In genomic region chr5:24328813-24329211, GRCm38 (mm10) we compare ENCODE assay signal across 9 mouse cellular contexts. TPM values are rescaled to one million over a fixed set of nuclear protein-coding genes. Genes with fewer than 3 reads are reported as not detected.
A peak's percentile ranks its signal among the peaks of the same experiment; 100 is the strongest.
DNase-seq lines count a peak whose midpoint lies in the region; ATAC-seq lines count a peak whose summit lies in the region.
"Had no signal": no experiment of that assay in that cellular context is flagged by ENCODE, and none has a peak within 500 bp of the region (broad histone marks: within the 10 kb centered on the region; RNA-seq: fewer than 3 reads in every experiment).

No protein-coding gene starts in this region.

- H3K9ac ChIP-seq in embryonic facial prominence, embryonic 15.5 days: peak overlapping the region; percentile 26; the same call in 1 of the 2 replicates
- H3K9ac ChIP-seq in intestine, embryonic 15.5 days: peak overlapping the region; percentile 51
- H3K9ac ChIP-seq in neural tube, embryonic 14.5 days (replicated peaks; ENCODE audit: low read depth, low read length): peak overlapping the region; percentile 48

- peaks cover 19% of the 10 kb centered on the region for H3K4me1 ChIP-seq in embryonic facial prominence, embryonic 15.5 days
- H3K4me1 ChIP-seq in intestine, embryonic 15.5 days (replicated peaks): peaks cover 19% of the 10 kb centered on the region
- peaks cover 20% of the 10 kb centered on the region for H3K4me1 ChIP-seq in neural tube, embryonic 14.5 days (ENCODE audit: control insufficient read depth, insufficient read depth, low read length)

- peak; percentile 81 for DNase-seq in left cerebral cortex, postnatal 4 days
- no peak for DNase-seq in left cerebral cortex, postnatal 10 days (ENCODE audit: extremely low spot score in 1 of 2, low spot score in 2 of 2)
- no peak for DNase-seq in urinary bladder, postnatal 14 days (ENCODE audit: low spot score)
- DNase-seq in spleen, postnatal 36 days (ENCODE audit: low spot score in 2 of 2): no peak
- no peak for DNase-seq in lung, postnatal 25 days (ENCODE audit: low spot score)

- no peaks in the 10 kb centered on the region for H3K36me3 ChIP-seq in embryonic facial prominence, embryonic 15.5 days
- no peaks in the 10 kb centered on the region for H3K36me3 ChIP-seq in intestine, embryonic 15.5 days
- peaks cover 14% of the 10 kb centered on the region for H3K36me3 ChIP-seq in neural tube, embryonic 14.5 days (ENCODE audit: control insufficient read depth, insufficient read depth, low read length)

- H3K27ac ChIP-seq in embryonic facial prominence, embryonic 15.5 days (replicated peaks): no peak overlapping the region
- peak overlapping the region; percentile 76 for H3K27ac ChIP-seq in intestine, embryonic 15.5 days
- peak overlapping the region; percentile 74 for H3K27ac ChIP-seq in neural tube, embryonic 14.5 days (ENCODE audit: low read depth, low read length)

- peak overlapping the region; percentile 22 for H3K4me3 ChIP-seq in embryonic facial prominence, embryonic 15.5 days (replicated peaks)
- H3K4me3 ChIP-seq in intestine, embryonic 15.5 days (replicated peaks): peak overlapping the region; percentile 29
- H3K4me3 ChIP-seq in neural tube, embryonic 14.5 days (ENCODE audit: low read depth, low read length): peak overlapping the region; percentile 20; the same call in 1 of the 2 replicates

- intact Hi-C loops in left cerebral cortex, postnatal 4 days (cut with DNase I): no loop called here
- intact Hi-C loops in left cerebral cortex, postnatal 10 days (cut with DNase I): no loop called here

- 65% methylated on average over 6 of the region's 6 CpGs for WGBS in embryonic facial prominence, embryonic 15.5 days
- WGBS in intestine, embryonic 15.5 days: 64% methylated on average over 6 of the region's 6 CpGs
- WGBS in neural tube, embryonic 14.5 days: 53% methylated on average over 6 of the region's 6 CpGs

- 0 out of 2 replicates have a peak, but pooled peaks have one; percentile 5 for ATAC-seq in embryonic facial prominence, embryonic 15.5 days (ENCODE audit: insufficient number of reproducible peaks, low FRiP score, low TSS enrichment, low read depth)
- no peak for ATAC-seq in intestine, embryonic 15.5 days
- ATAC-seq in neural tube, embryonic 14.5 days (ENCODE audit: low read depth): no peak

- H3K27me3 ChIP-seq in embryonic facial prominence, embryonic 15.5 days: peaks cover 9% of the 10 kb centered on the region
- 0 out of 2 replicates have a peak, but pooled peaks cover 2% of the 10 kb centered on the region for H3K27me3 ChIP-seq in intestine, embryonic 15.5 days (replicated peaks)
- H3K27me3 ChIP-seq in neural tube, embryonic 14.5 days (ENCODE audit: control insufficient read depth, insufficient read depth, low read length): no peaks in the 10 kb centered on the region

- H3K9me3 ChIP-seq in embryonic facial prominence, embryonic 15.5 days (replicated peaks): no peaks in the 10 kb centered on the region
- no peaks in the 10 kb centered on the region for H3K9me3 ChIP-seq in intestine, embryonic 15.5 days
- no peaks in the 10 kb centered on the region for H3K9me3 ChIP-seq in neural tube, embryonic 14.5 days (ENCODE audit: control insufficient read depth, low read length)
- H3K9me3 ChIP-seq: G1E had no signal

- peak overlapping the region; percentile 51 for H3K4me2 ChIP-seq in embryonic facial prominence, embryonic 15.5 days (replicated peaks)
- peak overlapping the region; percentile 72 for H3K4me2 ChIP-seq in intestine, embryonic 15.5 days (replicated peaks)
- H3K4me2 ChIP-seq in neural tube, embryonic 14.5 days (ENCODE audit: low read depth, low read length): peak overlapping the region; percentile 52

RNA-seq across cellular contexts. Expression of gene Kcnh2, which starts 22.6 kb away (rescaled TPM):
- 10 to 100 TPM; 16.4 to 21.2 TPM for total RNA-seq in left cerebral cortex, postnatal 4 days (2021)
- 10 to 100 TPM; 17.0 to 19.3 TPM for total RNA-seq in left cerebral cortex, postnatal 10 days (2021)
- 4.8 and 5.1 TPM in 2 replicates for polyA plus RNA-seq in embryonic facial prominence, embryonic 15.5 days (2015; fragmentation: Nextera tagmentation; extraction: Ambion mirVana)
- 6.7 and 7.6 TPM in 2 replicates for polyA plus RNA-seq in intestine, embryonic 15.5 days (2015; fragmentation: Nextera tagmentation; extraction: Ambion mirVana)
- 13.6 and 17.0 TPM in 2 replicates for polyA plus RNA-seq in neural tube, embryonic 14.5 days (2014; fragmentation: Nextera tagmentation; extraction: Ambion mirVana)

RNA-seq across cellular contexts. Expression of gene Nos3, which starts 35.8 kb away (rescaled TPM):
- 10 to 100 TPM; 10.0 to 10.2 TPM for total RNA-seq in left cerebral cortex, postnatal 4 days (2021)
- total RNA-seq in left cerebral cortex, postnatal 10 days (2021): 10 to 100 TPM in 1 of 2 experiments, 1 to 10 TPM in 1; 8.8 to 10.1 TPM
- polyA plus RNA-seq in embryonic facial prominence, embryonic 15.5 days (2015; fragmentation: Nextera tagmentation; extraction: Ambion mirVana): 6.5 and 6.9 TPM in 2 replicates
- polyA plus RNA-seq in intestine, embryonic 15.5 days (2015; fragmentation: Nextera tagmentation; extraction: Ambion mirVana): 7.4 and 7.9 TPM in 2 replicates
- polyA plus RNA-seq in neural tube, embryonic 14.5 days (2014; fragmentation: Nextera tagmentation; extraction: Ambion mirVana): 4.2 and 9.6 TPM in 2 replicates
